Mouse (Mus musculus) macrophage (primary cell): ENCODE data around the gene Tmem269. TPM values are rescaled to one million over a fixed set of nuclear protein-coding genes. Genes with fewer than 3 reads are reported as not detected.
A peak's percentile ranks its signal among the peaks of the same experiment; 100 is the strongest.

ENCODE experiments used
- H3K27ac ChIP-seq: fragments of 350-480 bp; formaldehyde crosslinking; 2 replicates; pipeline ENCODE4 v1.9.0; 2021
- H3K36me3 ChIP-seq: fragments of 350-480 bp; formaldehyde crosslinking; 2 replicates; pipeline ENCODE4 v1.9.0; 2021; ENCODE audit errors: inconsistent target
- H3K4me3 ChIP-seq: fragments of 350-480 bp; formaldehyde crosslinking; 2 replicates; pipeline ENCODE4 v1.9.0; 2021; ENCODE audit errors: inconsistent target
- H3K79me2 ChIP-seq: fragments of 350-480 bp; formaldehyde crosslinking; 2 replicates; pipeline ENCODE4 v1.9.0; 2021; ENCODE audit errors: inconsistent target
- WGBS: methylation state at CpG from one replicate; pipeline ENCODE4 v1.1.7; 2026; ENCODE audit warnings: inconsistent platforms; ENCODE audit not compliant: missing documents; 5-methylcytosine and 5-hydroxymethylcytosine counted together
- polyA plus RNA-seq: library from polyadenylated mRNA; stranded (reverse); fragments of 250-400 nt; gene quantifications from 3 replicates; pipeline ENCODE4 v1.2.4, GENCODE M21; 2018; ENCODE audit warnings: inconsistent platforms

The Tmem269 gene
- polyA plus RNA-seq, 1 experiment from 2014 or later, result not detected

- H3K36me3 ChIP-seq, result 0 out of 2 replicates have a peak, but pooled peaks cover 6% of the 10 kb centered on the region
- 96% methylated on average over 9 of the region's 9 CpGs for WGBS
- no peak overlapping the region for H3K4me3 ChIP-seq
Observed at GRCm38 (mm10) chr4:119245961-119246360, 27.9 kb upstream of the Tmem269 start.

DNA sequence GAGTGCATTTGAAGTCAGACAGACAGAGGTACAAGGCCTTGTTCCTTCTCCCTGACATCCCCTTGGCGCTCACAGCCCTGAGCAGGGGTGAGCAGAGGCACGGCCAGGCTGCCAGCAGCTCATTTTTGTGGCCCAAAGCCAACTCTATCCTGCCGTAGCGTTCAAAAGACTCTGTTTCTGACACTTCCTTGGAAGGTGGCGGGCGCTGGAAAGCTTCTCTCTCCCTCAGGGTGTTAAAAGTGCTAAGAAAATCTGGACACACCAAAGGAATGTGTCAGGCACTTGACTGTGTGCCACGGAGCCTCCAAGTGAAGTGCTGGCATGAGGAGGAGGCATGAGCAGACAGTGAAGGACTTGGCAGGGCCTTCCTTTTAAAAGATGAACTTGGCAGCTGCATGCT lies 27.5 kb upstream of the Tmem269 start:
- WGBS, result 94% methylated on average over 7 of the region's 7 CpGs
- H3K4me3 ChIP-seq, result no peak overlapping the region
- H3K27ac ChIP-seq, result no peak overlapping the region
- 0 out of 2 replicates have a peak, but pooled peaks cover 6% of the 10 kb centered on the region for H3K36me3 ChIP-seq
- no peaks in the 10 kb centered on the region for H3K79me2 ChIP-seq

More at GRCm38 (mm10) chr4:119245961-119246360, 27.9 kb upstream of the Tmem269 start:
- Histone ChIP-seq H3K27ac (no peak overlapping the region), H3K79me2 (no peaks in the 10 kb centered on the region)

GRCm38 (mm10) chr4:119244468-119245240 lies 26.6 kb upstream of the Tmem269 start:
- Histone ChIP-seq H3K79me2 (no peaks in the 10 kb centered on the region), H3K36me3 (0 out of 2 replicates have a peak, but pooled peaks cover 6% of the 10 kb centered on the region), H3K4me3 (no peak overlapping the region), H3K27ac (no peak overlapping the region)
- WGBS, result 96% methylated on average over 20 of the region's 22 CpGs

DNA sequence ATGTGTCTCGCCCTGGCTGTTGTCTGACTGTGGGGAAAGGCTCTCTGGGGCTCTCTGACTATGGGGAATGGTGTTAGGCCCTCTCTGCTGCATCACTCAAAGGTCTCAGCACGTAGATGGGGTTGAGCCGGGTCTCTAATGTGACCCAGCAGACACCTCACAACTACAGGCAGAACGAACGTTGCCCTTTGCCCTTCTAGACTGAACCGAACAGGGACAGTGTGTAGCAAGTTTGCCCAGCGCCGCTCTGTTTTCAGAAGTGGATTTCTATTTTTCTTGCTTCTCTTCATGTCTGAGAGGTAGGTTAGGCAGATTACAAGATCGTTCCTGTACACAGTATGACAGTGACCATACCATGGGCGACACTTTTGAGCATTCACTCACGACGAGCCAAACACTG lies 24.6 kb upstream of the Tmem269 start:
- Histone ChIP-seq H3K4me3 (no peak overlapping the region), H3K36me3 (0 out of 2 replicates have a peak, but pooled peaks cover 6% of the 10 kb centered on the region), H3K79me2 (no peaks in the 10 kb centered on the region), H3K27ac (no peak overlapping the region)
- 96% methylated on average over 12 of the region's 12 CpGs for WGBS

GRCm38 (mm10) chr4:119241664-119242063 lies 23.6 kb upstream of the Tmem269 start:
- Histone ChIP-seq H3K36me3 (0 out of 2 replicates have a peak, but pooled peaks cover 6% of the 10 kb centered on the region), H3K4me3 (no peak overlapping the region)

DNA sequence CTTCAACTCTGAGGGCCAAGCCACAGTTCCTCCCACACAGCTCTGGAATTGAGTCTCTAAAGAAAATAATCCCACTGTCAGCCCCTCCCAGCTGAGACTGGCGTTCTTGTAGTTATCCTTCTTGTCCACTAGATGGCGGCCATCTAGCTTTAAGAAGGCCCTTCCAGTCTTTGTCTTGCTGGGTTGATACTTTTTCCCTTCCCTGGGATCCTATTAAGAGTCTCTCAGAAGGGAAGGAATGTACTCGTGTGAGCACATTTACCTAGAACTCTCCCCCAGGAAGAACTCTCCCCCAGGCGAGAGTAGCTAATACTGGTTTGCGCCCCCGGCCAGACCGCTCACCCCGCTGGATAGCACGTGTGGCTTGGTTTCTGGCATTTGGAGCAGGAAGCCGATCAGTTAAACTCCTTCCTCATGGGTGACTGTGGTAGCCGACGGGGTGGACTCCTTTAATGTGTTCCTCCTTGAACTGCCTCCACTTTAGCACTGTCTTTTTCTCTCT lies 21.2 kb upstream of the Tmem269 start:
- WGBS, result 5% methylated on average over 12 of the region's 12 CpGs
- Histone ChIP-seq H3K27ac (0 out of 2 replicates have a peak overlapping the region, but pooled peaks have one; percentile 8), H3K4me3 (no peak overlapping the region; the same call in 1 of the 2 replicates), H3K79me2 (no peaks in the 10 kb centered on the region), H3K36me3 (0 out of 2 replicates have a peak, but pooled peaks cover 6% of the 10 kb centered on the region)

More at GRCm38 (mm10) chr4:119241664-119242063, 23.6 kb upstream of the Tmem269 start:
- no peak overlapping the region for H3K27ac ChIP-seq
- WGBS, result 89% methylated on average over 14 of the region's 14 CpGs
- H3K79me2 ChIP-seq, result no peaks in the 10 kb centered on the region

DNA sequence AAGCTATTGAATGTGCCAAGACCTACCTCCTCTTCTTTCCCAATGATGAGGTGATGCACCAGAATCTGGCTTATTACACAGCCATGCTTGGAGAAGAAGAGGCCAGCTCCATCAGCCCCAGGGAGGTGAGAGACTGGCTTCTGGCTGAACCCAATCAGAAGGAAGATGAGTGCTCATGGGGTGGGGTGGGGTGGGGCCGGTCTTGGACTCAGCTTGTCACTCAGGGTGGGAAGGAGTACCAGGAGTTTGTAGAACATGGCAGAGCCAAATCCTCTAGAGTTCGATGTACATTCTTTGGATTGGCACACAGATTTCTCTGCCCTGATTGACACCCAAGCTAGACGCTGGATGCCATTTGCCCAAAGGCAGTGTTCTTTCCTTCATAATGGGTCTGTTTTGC lies 20.6 kb upstream of the Tmem269 start:
- Histone ChIP-seq H3K36me3 (0 out of 2 replicates have a peak, but pooled peaks cover 6% of the 10 kb centered on the region), H3K4me3 (no peak overlapping the region), H3K79me2 (no peaks in the 10 kb centered on the region), H3K27ac (no peak overlapping the region)
- 57% methylated on average over 3 of the region's 3 CpGs for WGBS

DNA sequence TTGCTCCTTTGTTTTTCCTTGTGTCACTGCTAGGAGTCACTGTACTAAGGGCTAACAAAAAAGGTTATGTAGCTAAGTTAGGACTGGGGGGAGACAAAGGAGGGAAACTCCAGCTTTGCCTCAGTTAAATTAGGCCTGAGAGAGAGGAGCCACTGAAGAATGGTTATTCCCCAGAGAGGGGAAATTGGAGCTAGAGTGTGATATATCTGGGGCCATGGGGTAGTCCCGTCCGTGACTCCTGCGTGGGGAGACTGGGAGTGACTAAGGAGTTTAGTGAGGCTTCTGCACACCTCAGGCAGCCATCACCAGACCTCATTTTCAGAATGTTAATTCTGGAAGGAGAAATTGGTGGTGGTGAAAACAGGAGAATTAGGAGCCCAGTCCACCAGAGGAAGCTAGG lies 16.3 kb upstream of the Tmem269 start:
- 91% methylated on average over 3 of the region's 3 CpGs for WGBS
- Histone ChIP-seq H3K27ac (no peak overlapping the region), H3K4me3 (no peak overlapping the region), H3K36me3 (no peaks in the 10 kb centered on the region), H3K79me2 (no peaks in the 10 kb centered on the region)

DNA sequence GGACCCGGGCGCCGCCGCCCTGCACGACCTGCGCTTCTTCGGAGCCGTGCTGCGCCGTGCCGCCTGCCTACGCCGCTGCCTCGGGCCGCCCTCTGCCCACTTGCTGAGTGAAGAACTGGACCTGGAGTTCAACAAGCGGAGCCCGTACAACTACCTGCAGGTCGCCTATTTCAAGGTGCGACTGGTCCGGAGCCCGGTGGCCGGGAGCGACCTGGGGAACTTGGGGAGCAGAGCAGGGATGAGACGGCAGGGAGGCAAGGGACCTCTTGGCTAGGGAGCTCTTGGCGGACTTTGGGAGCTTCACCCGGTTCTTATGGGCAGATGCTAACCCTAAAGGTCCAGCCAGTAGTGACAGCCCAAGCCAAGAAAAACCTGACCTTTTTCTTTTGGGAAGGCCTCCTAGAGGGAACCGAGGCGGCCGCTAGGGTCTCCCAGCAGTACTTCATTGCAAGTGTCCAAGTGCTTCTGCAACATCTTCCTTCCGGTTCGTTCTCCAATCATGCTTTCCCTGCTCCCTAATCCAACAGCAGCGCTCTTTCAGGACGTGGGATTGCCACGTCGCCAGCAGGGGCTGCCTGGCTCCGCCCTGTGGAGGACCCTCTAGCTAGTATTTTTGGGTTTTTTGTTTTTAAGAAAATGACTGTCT lies 15.4 kb upstream of the Tmem269 start:
- Histone ChIP-seq H3K27ac (no peak overlapping the region), H3K79me2 (no peaks in the 10 kb centered on the region), H3K4me3 (peak overlapping the region; percentile 55), H3K36me3 (no peaks in the 10 kb centered on the region)
- WGBS, result 2% methylated on average over 36 of the region's 36 CpGs

DNA sequence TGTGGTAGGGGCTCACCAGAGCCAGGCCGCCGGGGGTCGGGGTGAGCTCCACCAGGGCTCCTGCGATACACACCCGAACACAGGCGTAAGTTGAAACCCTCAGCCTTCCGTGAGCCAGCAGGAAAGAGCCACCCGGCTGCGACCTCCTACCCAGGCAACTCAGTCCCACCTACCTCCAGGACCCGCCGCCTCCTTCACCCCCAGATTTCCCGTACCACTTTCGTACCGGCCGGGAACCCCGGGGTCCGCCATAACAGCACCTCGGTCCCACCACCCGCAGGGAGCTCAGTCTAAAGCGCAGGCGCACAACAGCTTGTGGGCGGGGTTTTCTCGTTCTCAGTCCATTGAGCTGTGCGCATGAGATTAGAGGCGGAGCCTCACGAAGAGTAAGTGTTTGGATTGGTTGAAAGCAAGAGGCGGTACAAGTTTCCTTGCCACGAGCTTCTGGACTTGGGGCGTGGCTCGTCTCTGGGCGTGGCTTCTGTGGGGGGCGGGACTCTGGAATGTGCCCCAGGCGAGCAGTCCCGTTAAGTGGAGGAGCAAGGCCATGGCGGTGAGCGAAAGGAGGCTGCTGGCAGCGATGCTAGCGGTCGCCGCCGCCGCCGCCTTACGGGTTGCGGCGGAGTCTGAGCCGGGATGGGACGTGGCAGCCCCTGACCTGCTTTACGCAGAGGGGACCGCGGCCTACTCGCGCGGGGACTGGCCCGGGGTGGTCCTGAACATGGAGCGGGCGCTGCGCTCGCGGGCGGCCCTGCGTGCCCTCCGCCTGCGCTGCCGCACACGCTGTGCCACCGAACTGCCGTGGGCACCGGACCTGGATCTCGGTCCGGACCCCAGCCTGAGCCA lies 14.6 kb upstream of the Tmem269 start, which contains the start of the genes AU022252 and P3h1:
AU022252 (minus strand) TSS at position 303 of the 846 bp plus-strand sequence.
P3h1 (plus strand) TSS at position 506 of the 846 bp plus-strand sequence.
- Histone ChIP-seq H3K79me2 (no peaks in the 10 kb centered on the region), H3K27ac (peak within 1 kb of the TSS; percentile 24), H3K4me3 (peak within 1 kb of the TSS; percentile 80), H3K36me3 (no peaks in the 10 kb centered on the region)
- under 1% methylated on average over 70 of the region's 71 CpGs for WGBS

GRCm38 (mm10) chr4:119226751-119227150 lies 8.7 kb upstream of the Tmem269 start:
- Histone ChIP-seq H3K4me3 (no peak overlapping the region), H3K36me3 (peaks cover 14% of the 10 kb centered on the region; the same call in 1 of the 2 replicates), H3K27ac (no peak overlapping the region), H3K79me2 (no peaks in the 10 kb centered on the region)
- 92% methylated on average over 11 of the region's 11 CpGs for WGBS

DNA sequence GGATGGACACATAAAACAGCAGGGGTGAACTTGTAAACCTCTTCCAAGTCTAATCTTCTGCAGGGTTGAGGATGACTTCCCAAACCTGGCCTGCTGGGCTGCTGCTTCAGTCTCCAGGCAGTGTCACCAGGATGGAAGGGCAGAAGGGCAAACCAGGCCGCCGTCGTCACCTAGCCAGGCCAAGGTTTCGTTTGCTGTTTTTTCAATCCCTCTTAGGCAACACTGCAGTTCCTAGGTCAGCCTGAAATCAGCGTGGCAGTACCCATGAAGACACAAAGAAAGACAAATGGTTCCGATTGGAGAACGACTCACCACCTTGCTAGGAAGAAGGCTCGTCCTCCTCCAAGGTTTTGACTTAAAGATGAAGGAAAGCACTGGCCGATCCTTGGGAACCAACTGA lies 7.7 kb upstream of the Tmem269 start:
- H3K4me3 ChIP-seq, result no peak overlapping the region
- H3K36me3 ChIP-seq, result peaks cover 14% of the 10 kb centered on the region; the same call in 1 of the 2 replicates
- no peaks in the 10 kb centered on the region for H3K79me2 ChIP-seq
- no peak overlapping the region for H3K27ac ChIP-seq
- 97% methylated on average over 9 of the region's 9 CpGs for WGBS

DNA sequence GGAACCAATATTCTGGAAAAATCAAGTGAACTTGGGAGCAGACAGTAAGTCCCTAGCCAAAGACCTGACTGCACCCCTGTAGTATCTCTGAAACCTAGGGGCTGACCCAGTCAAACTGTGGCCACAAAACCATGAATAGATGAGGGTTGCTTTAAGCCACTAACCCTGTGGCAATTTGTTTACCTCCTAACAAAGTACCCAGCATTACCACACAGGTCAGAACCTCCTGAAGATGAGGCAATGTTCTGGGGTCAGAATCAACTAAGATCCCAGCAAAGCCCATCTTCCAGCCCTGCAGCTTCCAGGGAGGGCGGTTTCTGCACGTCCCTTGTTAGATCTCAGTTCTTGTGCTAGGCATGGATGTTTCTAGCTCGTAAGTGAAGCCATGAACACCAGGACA lies 6.5 kb upstream of the Tmem269 start:
- WGBS, result 90% methylated on average over 3 of the region's 3 CpGs
- Histone ChIP-seq H3K36me3 (peaks cover 14% of the 10 kb centered on the region; the same call in 1 of the 2 replicates), H3K79me2 (no peaks in the 10 kb centered on the region), H3K27ac (no peak overlapping the region), H3K4me3 (no peak overlapping the region)

- H3K27ac ChIP-seq, result no peak overlapping the region
- 58% methylated on average over 1 of the region's 1 CpGs for WGBS
- H3K4me3 ChIP-seq, result no peak overlapping the region
- no peaks in the 10 kb centered on the region for H3K79me2 ChIP-seq
- H3K36me3 ChIP-seq, result peaks cover 14% of the 10 kb centered on the region; the same call in 1 of the 2 replicates
Observed at GRCm38 (mm10) chr4:119223696-119224095, 5.7 kb upstream of the Tmem269 start.
